Mouse (Mus musculus): ENCODE measurements around the gene Med18. TPM values are rescaled to one million over a fixed set of nuclear protein-coding genes. Genes with fewer than 3 reads are reported as not detected.
"Not testable (repeated sequence)": the region's sequence is repeated elsewhere in the genome, so short reads cannot be mapped to it uniquely, and the experiment has no call there.

Gene Med18
- polyA plus RNA-seq, 1 experiment, result 6.4 TPM

DNA sequence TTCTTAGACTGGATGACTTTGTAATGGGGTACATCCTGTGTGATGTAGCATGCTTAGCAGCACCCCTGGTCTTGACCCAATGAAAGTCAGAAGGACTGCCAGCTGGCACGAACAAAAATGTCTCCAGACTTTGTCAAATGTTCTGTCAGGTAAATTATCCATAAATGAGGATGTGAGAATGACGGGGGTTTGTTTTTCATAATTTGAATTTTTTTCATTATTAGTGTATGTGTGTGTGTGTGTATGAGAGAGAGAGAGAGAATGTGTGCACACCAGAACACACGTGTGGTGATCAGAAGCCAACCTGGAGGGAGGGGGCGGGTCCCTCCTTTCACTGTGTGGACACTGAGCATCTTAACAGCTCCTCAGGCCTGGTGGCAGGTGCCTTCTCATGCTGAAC lies 20.5 kb upstream of the Med18 start:
- Histone ChIP-seq H3K4me1 (ENCODE audit: control insufficient read depth, insufficient read depth, low read length) (peaks cover 10% of the 10 kb centered on the region), H3K27ac (ENCODE audit: insufficient read depth, low read depth, low read length) (no peak overlapping the region), H3K4me3 (ENCODE audit: insufficient read depth, low read length) (no peak overlapping the region)
- TF ChIP-seq CTCF (IDR thresholded peaks at IDR 0.05; ENCODE audit: low read depth, low read length), result no peak
- no peak for TF ChIP-seq POLR2A (IDR thresholded peaks at IDR 0.05; ENCODE audit: borderline replicate concordance, low read depth, low read length)

DNA sequence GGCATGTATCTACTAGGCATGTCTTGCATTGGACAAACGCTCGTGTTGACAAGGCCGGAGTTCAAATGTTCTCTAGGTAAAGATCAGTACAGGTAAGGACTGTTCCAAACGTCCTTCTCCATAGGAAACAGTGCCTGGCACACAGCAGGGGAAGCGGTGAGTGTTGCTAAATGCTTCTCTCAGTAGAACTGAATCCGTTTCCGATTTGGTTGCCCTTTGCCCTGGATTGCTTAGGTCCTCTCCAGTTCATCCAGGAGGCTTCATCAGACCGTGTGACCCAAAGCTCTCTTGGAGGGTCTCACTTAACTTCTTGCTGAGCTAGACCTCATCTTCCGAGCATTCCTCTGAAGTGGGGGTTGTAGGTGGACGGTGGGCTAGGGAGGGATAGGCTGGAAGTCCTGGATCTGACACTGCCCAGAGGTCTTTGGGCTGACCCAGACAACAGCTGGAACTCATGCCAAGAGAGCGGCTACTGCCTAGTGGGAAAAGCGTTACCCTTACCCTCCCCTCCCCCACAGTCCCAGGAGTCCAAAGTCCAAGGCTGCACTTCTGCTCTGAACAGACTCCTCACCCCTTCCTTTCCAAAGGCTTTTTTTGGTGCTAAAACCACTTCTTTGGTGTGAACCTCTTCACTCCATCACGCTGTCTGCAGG lies 19.4 kb upstream of the Med18 start:
- no peak overlapping the region for H3K4me3 ChIP-seq (ENCODE audit: insufficient read depth, low read length)
- no peak overlapping the region for H3K27ac ChIP-seq (ENCODE audit: insufficient read depth, low read depth, low read length)
- peaks cover 2% of the 10 kb centered on the region for H3K4me1 ChIP-seq (ENCODE audit: control insufficient read depth, insufficient read depth, low read length)
- TF ChIP-seq CTCF (IDR thresholded peaks at IDR 0.05; ENCODE audit: low read depth, low read length) (no peak), POLR2A (IDR thresholded peaks at IDR 0.05; ENCODE audit: borderline replicate concordance, low read depth, low read length) (no peak)

DNA sequence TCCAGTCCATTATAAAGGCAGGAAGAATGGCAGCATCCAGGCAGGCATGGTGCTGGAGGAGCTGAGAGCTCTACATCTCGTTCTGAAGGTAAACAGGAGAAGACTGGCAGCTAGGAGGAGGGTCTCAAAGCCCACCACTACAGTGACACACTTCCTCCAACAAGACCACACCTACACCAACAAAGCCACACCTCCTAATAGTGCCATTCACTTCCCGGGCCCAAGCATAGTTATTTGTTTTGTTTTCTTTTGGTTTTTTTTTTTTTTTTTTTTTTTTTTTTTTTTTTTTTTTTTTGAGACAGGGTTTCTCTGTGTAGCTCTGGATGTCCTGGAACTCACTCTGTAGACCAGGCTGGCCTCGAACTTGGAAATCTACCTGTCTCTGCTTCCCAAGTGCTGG lies 18.4 kb upstream of the Med18 start:
- not testable (repeated sequence) for H3K27ac ChIP-seq (ENCODE audit: insufficient read depth, low read depth, low read length); H3K4me1 ChIP-seq (ENCODE audit: control insufficient read depth, insufficient read depth, low read length); H3K4me3 ChIP-seq (ENCODE audit: insufficient read depth, low read length)

DNA sequence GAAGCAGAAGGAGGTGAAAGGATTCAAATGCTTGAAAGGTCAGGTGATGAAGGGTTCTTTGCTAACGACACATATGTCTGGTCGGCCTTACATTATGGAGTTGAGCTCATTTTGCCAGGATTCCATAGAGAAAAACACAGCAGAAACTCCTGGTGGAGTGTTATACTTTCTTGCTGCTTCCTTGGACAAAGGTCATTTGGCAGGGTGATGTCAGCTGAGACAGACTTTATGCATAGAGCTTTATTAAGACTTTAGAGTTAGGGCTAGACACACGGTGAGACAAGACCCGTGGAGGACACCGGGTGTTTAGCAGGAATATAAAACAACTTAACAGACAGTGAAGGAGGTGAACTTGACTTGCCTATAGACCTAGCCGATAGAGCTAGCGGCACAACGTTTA lies 14.1 kb upstream of the Med18 start:
- Histone ChIP-seq H3K4me1 (ENCODE audit: control insufficient read depth, insufficient read depth, low read length) (peaks cover 26% of the 10 kb centered on the region), H3K27ac (ENCODE audit: insufficient read depth, low read depth, low read length) (no peak overlapping the region), H3K4me3 (ENCODE audit: insufficient read depth, low read length) (no peak overlapping the region)
- TF ChIP-seq CTCF (IDR thresholded peaks at IDR 0.05; ENCODE audit: low read depth, low read length) (no peak), POLR2A (IDR thresholded peaks at IDR 0.05; ENCODE audit: borderline replicate concordance, low read depth, low read length) (no peak)

DNA sequence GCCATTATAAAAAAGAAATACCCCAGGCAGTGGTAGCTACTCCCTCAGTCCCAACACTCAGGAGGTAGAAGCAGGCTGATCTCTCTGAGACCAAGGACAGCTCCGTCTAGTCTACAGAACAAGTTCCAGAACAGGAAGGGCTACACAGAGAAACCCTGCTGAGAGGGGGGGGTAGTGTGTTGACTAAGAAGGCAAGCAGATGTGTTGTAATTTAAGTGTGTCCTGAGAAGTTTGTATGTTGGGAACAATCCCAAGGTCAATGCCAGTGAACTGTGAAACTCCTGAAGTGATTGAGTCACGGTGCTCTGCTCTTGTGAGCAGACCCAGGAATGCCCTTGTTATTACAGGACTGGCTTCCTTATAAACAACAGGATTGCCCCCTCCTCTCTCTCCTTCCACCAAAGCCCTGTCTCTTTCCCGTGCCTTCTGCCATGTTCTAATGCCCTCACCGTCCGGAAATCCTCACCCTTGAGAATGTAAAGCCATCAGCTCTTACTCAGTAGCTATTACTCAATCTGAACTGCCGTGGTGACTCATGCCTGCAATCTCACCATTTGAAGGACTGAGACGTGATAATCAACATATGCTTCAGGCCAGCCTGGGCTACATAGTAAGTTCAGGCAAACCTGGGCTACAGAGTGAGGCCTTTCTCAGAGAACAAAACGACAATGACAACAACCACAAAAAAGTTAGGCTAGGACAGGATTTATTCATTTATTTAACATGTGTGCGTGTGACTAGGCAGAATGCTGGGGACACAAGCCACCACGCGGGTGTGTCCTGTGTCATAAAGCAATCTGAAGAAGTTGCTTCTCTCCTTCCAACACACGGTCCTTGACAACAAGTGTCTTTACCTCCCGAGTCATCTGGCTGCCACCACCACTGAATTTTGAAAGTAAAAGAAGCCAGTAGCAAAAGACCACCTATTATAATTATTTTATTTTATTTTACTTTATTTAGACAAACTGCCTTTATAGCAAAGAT lies 12.5 kb upstream of the Med18 start:
- peaks cover 26% of the 10 kb centered on the region for H3K4me1 ChIP-seq (ENCODE audit: control insufficient read depth, insufficient read depth, low read length)
- H3K27ac ChIP-seq (ENCODE audit: insufficient read depth, low read depth, low read length), result peak overlapping the region; percentile 22; the same call in 1 of the 2 replicates
- TF ChIP-seq POLR2A (IDR thresholded peaks at IDR 0.05; ENCODE audit: borderline replicate concordance, low read depth, low read length), result no peak
- TF ChIP-seq CTCF (IDR thresholded peaks at IDR 0.05; ENCODE audit: low read depth, low read length), result no peak
- H3K4me3 ChIP-seq (ENCODE audit: insufficient read depth, low read length), result no peak overlapping the region

DNA sequence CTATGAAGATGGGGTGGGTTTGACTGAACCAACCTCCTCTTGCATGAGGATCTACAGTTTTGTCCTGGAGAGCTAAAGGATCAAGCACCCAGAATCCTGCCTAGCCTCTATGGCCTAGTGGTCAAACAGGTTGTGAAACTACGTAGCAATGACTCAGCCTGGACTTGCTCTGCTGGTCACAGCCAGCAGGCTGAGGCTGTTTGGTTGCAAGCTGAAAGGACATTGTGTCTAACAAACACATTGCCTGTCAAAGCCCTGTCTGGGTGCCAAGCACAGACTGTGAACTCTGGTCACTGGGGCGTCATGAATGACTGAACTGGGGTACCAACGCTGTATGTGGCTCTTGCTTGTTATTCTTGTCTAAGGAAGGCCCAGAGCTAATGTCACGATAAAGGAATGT lies 10.9 kb upstream of the Med18 start:
- TF ChIP-seq CTCF (IDR thresholded peaks at IDR 0.05; ENCODE audit: low read depth, low read length), result no peak
- TF ChIP-seq POLR2A (IDR thresholded peaks at IDR 0.05; ENCODE audit: borderline replicate concordance, low read depth, low read length), result no peak
- no peak overlapping the region for H3K4me3 ChIP-seq (ENCODE audit: insufficient read depth, low read length)
- H3K27ac ChIP-seq (ENCODE audit: insufficient read depth, low read depth, low read length), result no peak overlapping the region
- H3K4me1 ChIP-seq (ENCODE audit: control insufficient read depth, insufficient read depth, low read length), result peaks cover 26% of the 10 kb centered on the region

DNA sequence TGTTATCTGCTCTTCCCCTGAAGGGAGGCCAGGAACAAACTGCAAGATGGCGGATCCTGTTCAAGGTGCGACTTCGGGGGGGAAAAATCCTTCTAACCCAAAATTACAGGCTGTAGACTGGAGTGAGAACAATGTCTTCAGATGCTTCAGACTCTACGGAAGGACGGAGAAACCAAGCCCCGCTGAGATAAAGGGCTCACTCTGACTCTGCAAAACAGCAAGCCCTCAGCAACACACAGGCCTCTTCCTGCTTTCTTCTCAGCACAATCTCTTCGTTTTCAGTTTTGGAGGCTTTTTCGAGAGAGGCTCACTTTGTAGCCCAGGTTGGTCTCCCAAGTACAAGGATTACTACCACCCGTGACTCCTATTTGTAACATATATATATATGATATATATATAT lies 9.7 kb upstream of the Med18 start:
- Histone ChIP-seq H3K4me3 (ENCODE audit: insufficient read depth, low read length) (no peak overlapping the region), H3K27ac (ENCODE audit: insufficient read depth, low read depth, low read length) (no peak overlapping the region), H3K4me1 (ENCODE audit: control insufficient read depth, insufficient read depth, low read length) (peaks cover 26% of the 10 kb centered on the region)
- TF ChIP-seq CTCF (IDR thresholded peaks at IDR 0.05; ENCODE audit: low read depth, low read length) (no peak), POLR2A (IDR thresholded peaks at IDR 0.05; ENCODE audit: borderline replicate concordance, low read depth, low read length) (no peak)

DNA sequence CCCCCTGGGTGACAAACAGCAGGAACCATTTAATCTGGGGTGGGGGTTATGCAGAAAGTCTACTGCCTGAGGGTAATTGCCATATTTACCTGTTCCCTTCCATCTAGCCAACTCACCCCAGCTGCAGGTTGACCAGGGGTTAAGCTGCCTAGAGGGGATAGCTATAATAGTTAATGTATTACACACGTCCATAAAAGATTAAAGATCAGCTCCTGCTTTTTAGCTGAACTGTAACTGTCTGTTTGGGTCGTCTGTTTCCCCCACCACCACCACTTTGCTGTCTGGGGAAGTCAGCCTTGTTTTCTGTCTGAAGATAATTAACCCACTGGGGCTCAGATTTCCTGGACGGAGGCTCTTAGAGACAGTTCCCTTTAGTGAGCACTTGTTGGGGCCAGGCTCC lies 6.2 kb upstream of the Med18 start:
- TF ChIP-seq POLR2A (IDR thresholded peaks at IDR 0.05; ENCODE audit: borderline replicate concordance, low read depth, low read length), result no peak
- no peak for TF ChIP-seq CTCF (IDR thresholded peaks at IDR 0.05; ENCODE audit: low read depth, low read length)
- Histone ChIP-seq H3K4me1 (ENCODE audit: control insufficient read depth, insufficient read depth, low read length) (peaks cover 9% of the 10 kb centered on the region), H3K4me3 (ENCODE audit: insufficient read depth, low read length) (no peak overlapping the region), H3K27ac (ENCODE audit: insufficient read depth, low read depth, low read length) (no peak overlapping the region)

DNA sequence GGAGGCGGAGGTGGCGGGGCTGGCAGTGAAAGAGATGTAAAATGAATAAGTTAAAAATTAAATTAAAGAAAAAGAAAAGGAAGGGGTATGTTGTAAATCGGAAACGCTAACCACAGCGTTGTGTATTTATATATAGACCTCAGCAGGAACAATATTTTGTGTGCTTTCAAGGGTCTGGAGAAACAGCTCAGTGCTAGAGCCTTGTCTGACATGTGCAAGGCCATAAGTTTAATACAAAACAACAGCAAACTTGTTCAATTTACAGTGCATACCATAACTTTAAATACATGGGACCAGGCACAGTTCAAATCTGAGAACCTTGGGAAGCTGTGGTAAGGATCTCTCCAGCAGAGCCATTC lies 513 bp upstream of the Med18 start:
- H3K27ac ChIP-seq (ENCODE audit: insufficient read depth, low read depth, low read length), result peak overlapping the region; percentile 37; the same call in 1 of the 2 replicates
- peak overlapping the region; percentile 65; the same call in 1 of the 2 replicates for H3K4me3 ChIP-seq (ENCODE audit: insufficient read depth, low read length)
- TF ChIP-seq CTCF (IDR thresholded peaks at IDR 0.05; ENCODE audit: low read depth, low read length), result no peak
- TF ChIP-seq POLR2A (IDR thresholded peaks at IDR 0.05; ENCODE audit: borderline replicate concordance, low read depth, low read length), result no peak
- peaks cover 10% of the 10 kb centered on the region for H3K4me1 ChIP-seq (ENCODE audit: control insufficient read depth, insufficient read depth, low read length)

DNA sequence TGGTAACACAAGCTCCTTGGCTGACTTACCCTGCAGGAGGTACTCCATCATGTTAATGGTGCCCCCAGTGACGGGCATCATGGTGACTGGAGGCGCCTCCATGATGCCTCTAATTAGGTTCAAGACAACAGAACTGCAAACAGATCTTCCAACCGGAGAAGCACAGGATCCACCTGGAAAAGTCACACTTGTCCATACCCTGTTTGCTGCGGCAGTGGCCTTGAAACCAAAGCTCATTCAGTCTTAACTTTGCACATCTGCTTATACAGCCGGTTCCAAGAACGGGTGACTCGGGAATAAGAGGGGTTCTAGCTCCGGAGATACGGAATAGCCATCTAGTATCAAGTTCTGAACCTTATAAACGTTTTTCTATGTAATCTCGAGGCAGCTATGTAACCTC lies 885 bp downstream of the Med18 start:
- Histone ChIP-seq H3K27ac (ENCODE audit: insufficient read depth, low read depth, low read length) (no peak overlapping the region), H3K4me3 (ENCODE audit: insufficient read depth, low read length) (peak overlapping the region; percentile 65), H3K4me1 (ENCODE audit: control insufficient read depth, insufficient read depth, low read length) (peaks cover 10% of the 10 kb centered on the region)
- TF ChIP-seq POLR2A (IDR thresholded peaks at IDR 0.05; ENCODE audit: borderline replicate concordance, low read depth, low read length) (no peak), CTCF (IDR thresholded peaks at IDR 0.05; ENCODE audit: low read depth, low read length) (no peak)
